Mouse (Mus musculus) heart, adult 2 months (tissue): ENCODE results near the gene Golph3. TPM values are rescaled to one million over a fixed set of nuclear protein-coding genes. Genes with fewer than 3 reads are reported as not detected.

Experiments
- DNase-seq, 2 experiments: peaks; one replicate each; pipeline ENCODE4 v3.0.0; 2021
- H3K27ac ChIP-seq: fragments of 200-600 bp; 2 replicates; pipeline ENCODE4 v1.8.1; 2022
- H3K27me3 ChIP-seq: fragments of 200-500 bp; 2 replicates; pipeline ENCODE4 v1.6.1; 2012; ENCODE audit warnings: mild to moderate bottlenecking, low read length, inconsistent platforms, mixed read lengths; ENCODE audit not compliant: control insufficient read depth, insufficient read depth
- H3K36me3 ChIP-seq: fragments of 200-500 bp; 2 replicates; pipeline ENCODE4 v1.6.1; 2012; ENCODE audit warnings: low read length, inconsistent platforms; ENCODE audit not compliant: control insufficient read depth, insufficient read depth
- H3K4me1 ChIP-seq: fragments of 200-500 bp; 2 replicates; pipeline ENCODE4 v1.6.1; 2011; ENCODE audit warnings: low read length; ENCODE audit not compliant: control insufficient read depth, insufficient read depth
- H3K4me3 ChIP-seq: fragments of 200-600 bp; 2 replicates; pipeline ENCODE4 v1.8.1; 2022
- H3K79me2 ChIP-seq: fragments of 200-500 bp; replicated peaks from 2 replicates; pipeline ENCODE4 v1.6.1; 2012; ENCODE audit warnings: mild to moderate bottlenecking, inconsistent platforms, low read length, moderate library complexity, mixed read lengths; ENCODE audit not compliant: control insufficient read depth, insufficient read depth
- H3K9ac ChIP-seq: fragments of 200-500 bp; 2 replicates; pipeline ENCODE4 v1.6.1; 2012; ENCODE audit warnings: low read depth, mild to moderate bottlenecking, control low read depth, inconsistent platforms, low read length, mixed read lengths
- CTCF ChIP-seq: fragments of 200-600 bp; IDR thresholded peaks from 2 replicates; pipeline ENCODE4 v1.8.1; 2022; ENCODE audit warnings: antibody characterized with exemption, mild to moderate bottlenecking, moderate library complexity
- EP300 ChIP-seq: fragments of 200-500 bp; IDR thresholded peaks from 2 replicates; pipeline ENCODE4 v1.6.1; 2011; ENCODE audit warnings: low read depth, low read length, control low read depth; ENCODE audit not compliant: insufficient read depth
- POLR2A ChIP-seq: fragments of 200-500 bp; IDR thresholded peaks from 2 replicates; pipeline ENCODE4 v1.6.1; 2011; ENCODE audit warnings: mild to moderate bottlenecking, low read depth, low read length, control low read depth; ENCODE audit not compliant: insufficient read depth
- WGBS: fragments of 180-500 bp; shearing (Covaris S2); methylation state at CpG from one replicate; pipeline ENCODE4 v1.1.7; 2018; 5-methylcytosine and 5-hydroxymethylcytosine counted together
- intact Hi-C: fragments of 180-260 bp; cut with DNase I; formaldehyde crosslinking; loops from one replicate; pipeline ENCODE4 v1.15.1; 2025
- polyA plus RNA-seq: library from polyadenylated mRNA; depleted of rRNA; stranded (reverse); fragments of >200 nt; gene quantifications from 2 replicates; pipeline ENCODE4 v1.2.3, GENCODE M21; 2012
- total RNA-seq, 2 experiments: library from RNA; stranded (reverse); gene quantifications; 2 replicates each; pipeline ENCODE4 v1.2.3; 2021

Golph3 gene
- total and polyA plus RNA-seq, 3 experiments: 48.5 to 88.3 (median 84.4) TPM

DNA sequence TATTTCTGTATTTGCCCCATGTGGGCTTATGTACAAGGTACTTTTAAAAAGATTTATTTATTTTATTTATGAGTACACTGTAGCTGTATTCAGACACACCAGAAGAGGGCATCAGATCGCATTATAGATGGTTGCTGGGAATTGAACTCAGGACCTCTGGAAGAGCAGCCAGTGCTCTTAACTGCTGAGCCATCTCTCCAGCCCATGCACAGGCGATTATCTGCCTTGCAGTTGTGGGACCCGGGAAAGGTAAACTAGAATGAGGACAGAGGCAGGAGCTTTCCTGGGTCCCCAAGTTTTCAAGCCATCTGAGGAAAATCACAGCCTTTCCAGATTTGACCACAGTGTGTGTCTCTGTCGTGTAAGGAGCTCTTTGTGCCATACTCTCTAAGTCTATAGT, 47.6 kb downstream of the Golph3 start:
- intact Hi-C loops: no loop called here
- Histone ChIP-seq H3K27me3 (no peaks in the 10 kb centered on the region), H3K4me1 (peaks cover 10% of the 10 kb centered on the region), H3K36me3 (peaks cover 5% of the 10 kb centered on the region), H3K9ac (no peak overlapping the region), H3K27ac (no peak overlapping the region), H3K79me2 (no peaks in the 10 kb centered on the region), H3K4me3 (no peak overlapping the region)
- TF ChIP-seq CTCF: no peak
- TF ChIP-seq EP300: no peak
- no peak for TF ChIP-seq POLR2A
- no peak for DNase-seq
- 91% methylated on average over 4 of the region's 4 CpGs for WGBS

DNA sequence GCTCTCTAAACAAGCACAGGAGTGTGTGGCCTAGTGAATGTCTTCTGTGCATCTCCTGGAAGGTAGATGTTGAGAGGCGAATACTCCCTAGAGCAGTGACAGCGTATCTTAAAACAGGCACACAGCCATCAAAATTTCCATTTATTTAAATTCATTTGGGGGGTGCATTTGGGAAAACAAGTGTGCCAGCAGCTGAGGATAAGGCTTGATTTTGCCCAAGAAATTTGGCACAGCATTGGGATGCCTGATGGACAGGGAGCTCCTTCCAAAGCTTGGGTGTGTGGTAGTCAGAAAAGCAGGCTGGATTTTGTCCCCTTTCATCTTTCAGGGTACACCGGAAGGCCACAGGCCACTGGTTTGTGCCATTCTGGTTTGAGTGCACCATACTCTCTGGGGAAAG, 48.8 kb downstream of the Golph3 start:
- H3K27ac ChIP-seq: no peak overlapping the region
- H3K27me3 ChIP-seq: no peaks in the 10 kb centered on the region
- no peak for DNase-seq
- intact Hi-C loops: loop anchor here (5.0 kb wide), 2 partner anchors 372 to 427 kb away; no protein-coding TSS in a partner anchor
- H3K4me3 ChIP-seq: no peak overlapping the region
- H3K36me3 ChIP-seq: peaks cover 5% of the 10 kb centered on the region
- TF ChIP-seq EP300: no peak
- TF ChIP-seq POLR2A: no peak
- WGBS: 94% methylated on average over 3 of the region's 3 CpGs
- peaks cover 10% of the 10 kb centered on the region for H3K4me1 ChIP-seq
- no peak overlapping the region for H3K9ac ChIP-seq
- H3K79me2 ChIP-seq: no peaks in the 10 kb centered on the region

DNA sequence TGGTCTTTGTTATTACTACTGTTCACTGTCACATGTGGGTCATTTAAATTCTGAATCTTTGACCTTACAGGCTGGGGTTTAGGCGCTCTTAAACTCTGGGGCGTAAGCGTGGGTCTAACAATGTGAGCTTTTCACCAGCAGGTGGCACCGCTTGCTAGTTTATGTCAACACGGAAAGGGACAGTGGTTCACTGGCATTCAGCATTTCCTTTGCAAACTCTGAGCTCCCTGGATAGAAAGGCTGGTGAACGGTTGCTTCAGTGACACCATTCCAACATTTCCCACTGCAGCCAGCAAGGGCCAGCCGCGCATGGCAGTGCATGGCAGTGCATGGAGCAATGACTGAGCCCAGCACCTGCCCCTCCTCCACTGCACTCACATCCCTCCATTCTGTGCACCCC, 49.9 kb downstream of the Golph3 start:
- no peak overlapping the region for H3K27ac ChIP-seq
- WGBS: 11% methylated on average over 8 of the region's 8 CpGs
- H3K4me3 ChIP-seq: no peak overlapping the region
- peaks cover 5% of the 10 kb centered on the region for H3K36me3 ChIP-seq
- TF ChIP-seq CTCF: peak; percentile 84
- no peak for TF ChIP-seq POLR2A
- peak; percentile 92 for TF ChIP-seq EP300
- no peaks in the 10 kb centered on the region for H3K79me2 ChIP-seq
- H3K27me3 ChIP-seq: no peaks in the 10 kb centered on the region
- no peak overlapping the region for H3K9ac ChIP-seq
- intact Hi-C loops: loop anchor here (1.0 to 5.0 kb wide), 3 partner anchors 205 to 426 kb away; no protein-coding TSS in a partner anchor
- peak; percentile 62 to 71 for DNase-seq
- H3K4me1 ChIP-seq: peaks cover 13% of the 10 kb centered on the region

DNA sequence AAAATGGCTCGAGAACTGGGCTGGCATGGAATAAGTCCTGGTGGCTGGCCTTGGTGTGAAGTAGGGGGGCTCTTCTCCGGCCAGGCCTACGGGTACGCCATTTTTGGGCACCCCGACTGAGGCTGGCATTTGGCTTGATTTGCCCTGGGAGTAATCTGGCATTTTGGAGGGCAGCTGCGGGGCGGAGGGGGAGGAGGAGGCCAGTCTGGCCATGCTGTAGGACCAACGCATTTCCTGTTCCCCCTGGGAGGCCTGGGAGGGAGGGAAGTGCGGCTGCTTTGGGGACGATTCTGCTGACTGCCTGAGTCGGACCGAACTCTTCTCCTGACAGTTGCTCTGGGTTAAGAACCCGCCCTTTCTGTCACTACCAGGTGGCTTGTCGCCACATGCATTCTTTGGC, 52.2 kb downstream of the Golph3 start:
- H3K4me1 ChIP-seq: peaks cover 5% of the 10 kb centered on the region
- H3K4me3 ChIP-seq: no peak overlapping the region
- no peaks in the 10 kb centered on the region for H3K27me3 ChIP-seq
- H3K79me2 ChIP-seq: no peaks in the 10 kb centered on the region
- H3K27ac ChIP-seq: no peak overlapping the region
- no peak for TF ChIP-seq POLR2A
- TF ChIP-seq CTCF: no peak
- 65% methylated on average over 14 of the region's 14 CpGs for WGBS
- H3K9ac ChIP-seq: no peak overlapping the region
- peaks cover 2% of the 10 kb centered on the region for H3K36me3 ChIP-seq
- intact Hi-C loops: loop anchor here (5.0 kb wide), 2 partner anchors 369 to 424 kb away; no protein-coding TSS in a partner anchor
- no peak for DNase-seq

DNA sequence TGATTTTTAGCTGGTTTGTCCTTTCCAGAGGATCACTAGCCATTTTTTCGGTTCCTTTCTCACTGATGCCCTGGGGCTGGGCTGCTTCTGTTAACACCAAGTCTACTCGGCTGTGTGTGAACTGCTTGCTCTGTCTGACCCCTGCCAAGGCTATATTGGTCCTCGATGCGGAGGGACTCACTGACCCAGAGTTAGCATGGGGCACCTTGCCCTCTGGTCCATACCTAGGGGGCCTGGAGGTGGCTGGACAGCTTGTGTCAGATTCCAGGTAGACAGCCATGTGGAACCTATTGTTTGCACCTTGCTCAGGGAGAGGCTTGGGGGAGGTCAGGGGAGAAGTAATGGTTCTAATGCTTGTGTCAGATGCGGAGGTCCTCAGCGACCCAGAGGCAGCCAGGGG, 52.7 kb downstream of the Golph3 start:
- WGBS: 75% methylated on average over 6 of the region's 6 CpGs
- TF ChIP-seq EP300: no peak
- TF ChIP-seq POLR2A: no peak
- TF ChIP-seq CTCF: no peak
- Histone ChIP-seq H3K79me2 (no peaks in the 10 kb centered on the region), H3K36me3 (no peaks in the 10 kb centered on the region; the same call in none of the 2 replicates), H3K9ac (no peak overlapping the region), H3K27ac (no peak overlapping the region), H3K27me3 (no peaks in the 10 kb centered on the region), H3K4me1 (peaks cover 5% of the 10 kb centered on the region), H3K4me3 (no peak overlapping the region)
- intact Hi-C loops: loop anchor here (5.0 kb wide), 2 partner anchors 368 to 423 kb away; no protein-coding TSS in a partner anchor
- DNase-seq: no peak

DNA sequence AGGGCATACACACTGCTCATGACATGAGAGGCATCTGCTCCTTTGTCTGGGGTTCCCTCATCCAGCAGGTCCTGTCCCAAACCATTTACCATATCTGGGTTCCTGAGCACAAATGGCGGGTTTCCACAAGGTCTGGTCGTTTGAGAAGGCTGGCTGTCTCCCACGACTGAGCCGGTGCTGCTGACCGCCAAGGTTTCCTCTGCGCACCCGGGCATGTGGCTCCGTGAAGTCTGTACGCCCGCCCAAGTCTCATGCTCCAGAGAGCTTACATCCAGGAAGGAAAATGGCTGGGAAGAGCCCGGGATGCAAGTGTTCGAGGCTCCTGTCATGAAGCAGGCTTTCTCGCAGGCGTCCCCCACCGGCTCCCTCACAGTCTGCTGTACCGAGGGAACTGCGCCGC, 53.7 kb downstream of the Golph3 start:
- Histone ChIP-seq H3K36me3 (no peaks in the 10 kb centered on the region; the same call in none of the 2 replicates), H3K9ac (no peak overlapping the region), H3K4me3 (no peak overlapping the region), H3K4me1 (peaks cover 5% of the 10 kb centered on the region), H3K79me2 (no peaks in the 10 kb centered on the region), H3K27me3 (no peaks in the 10 kb centered on the region), H3K27ac (peak overlapping the region; percentile 51)
- TF ChIP-seq CTCF (no peak), POLR2A (no peak), EP300 (no peak)
- intact Hi-C loops: loop anchor here (5.0 kb wide), 3 partner anchors 178 to 422 kb away; no protein-coding TSS in a partner anchor
- WGBS: 72% methylated on average over 18 of the region's 18 CpGs
- no peak for DNase-seq
